Mouse (Mus musculus) bone marrow, adult 2 months (tissue): ENCODE data around the gene Dpt.

Experiments used
- CTCF ChIP-seq: fragments of 200-500 bp; IDR thresholded peaks from 2 replicates; pipeline ENCODE4 v1.5.1; 2011; ENCODE audit warnings: low read length, control low read depth; ENCODE audit not compliant: control insufficient read depth, insufficient read depth
- POLR2A ChIP-seq: fragments of 200-500 bp; IDR thresholded peaks from 2 replicates; pipeline ENCODE4 v1.6.1; 2011; ENCODE audit warnings: low read depth, mild to moderate bottlenecking, control low read depth, low read length, borderline replicate concordance; ENCODE audit not compliant: control insufficient read depth

GRCm38 (mm10) chr1:164797746-164798285, 1.4 kb downstream of the Dpt start:
- TF ChIP-seq CTCF = no peak
- TF ChIP-seq POLR2A = no peak
